Mouse (Mus musculus): ENCODE results near the gene Zfp97. TPM values are rescaled to one million over a fixed set of nuclear protein-coding genes. Genes with fewer than 3 reads are reported as not detected.
"Not testable (repeated sequence)": the region's sequence is repeated elsewhere in the genome, so short reads cannot be mapped to it uniquely, and the experiment has no call there.

The Zfp97 gene
- 7.1 and 7.9 TPM in 2 replicates for polyA plus RNA-seq (2015; fragmentation: Nextera tagmentation; extraction: Ambion mirVana)

GRCm38 (mm10) chr17:17120830-17121502 lies at the start of gene Zfp97:
Gene Zfp97 (plus strand): TSS chr17:17121415.
- not testable (repeated sequence) for H3K9me3 ChIP-seq (replicated peaks; ENCODE audit: low read length); H3K4me3 ChIP-seq (replicated peaks; ENCODE audit: low read depth, low read length); DNase-seq (ENCODE audit: low spot score); H3K9ac ChIP-seq (ENCODE audit: low read depth, low read length); H3K27me3 ChIP-seq (ENCODE audit: insufficient read depth, low read length); H3K27ac ChIP-seq; H3K36me3 ChIP-seq (ENCODE audit: insufficient read depth, low read length); H3K4me2 ChIP-seq (ENCODE audit: low read length); H3K4me1 ChIP-seq (replicated peaks; ENCODE audit: insufficient read depth, low read length)
- WGBS = no CpG with 5 or more reads among the region's 8 CpGs
- ATAC-seq (replicated peaks; ENCODE audit: low FRiP score, low read depth) = peak; percentile 99

DNA sequence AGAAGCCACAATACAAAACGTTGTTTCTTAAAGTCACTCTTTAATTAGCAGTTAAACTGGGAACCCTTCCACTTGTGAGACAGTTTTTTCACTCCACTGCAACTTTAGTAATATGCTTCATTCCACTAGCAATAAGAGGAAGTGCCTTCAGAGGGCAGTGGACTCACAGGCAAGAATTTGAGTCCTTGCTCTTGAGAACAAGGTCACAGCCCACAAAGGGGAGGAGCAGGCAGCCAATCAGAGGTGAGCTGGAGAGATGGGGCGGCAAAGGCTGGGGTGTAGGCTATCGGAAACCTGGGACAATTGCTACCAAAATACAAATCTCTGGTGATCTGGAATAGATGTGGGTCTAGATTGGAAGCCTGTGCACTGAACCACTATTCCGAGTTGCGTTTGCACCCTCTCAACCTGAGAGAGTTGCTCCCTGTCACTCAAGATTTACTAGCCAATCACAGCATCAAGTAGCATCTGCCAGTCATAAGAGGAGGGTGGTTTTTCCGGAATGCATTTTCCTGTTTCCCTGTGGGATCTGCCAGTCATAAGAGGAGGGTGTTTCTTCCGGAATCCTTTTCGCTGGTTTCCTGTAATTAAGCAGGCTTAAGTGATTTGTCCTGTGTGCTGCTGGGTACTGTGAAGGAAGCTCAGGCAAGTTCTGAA lies 57.7 kb downstream of the Zfp97 start:
- not testable (repeated sequence) for H3K9ac ChIP-seq (ENCODE audit: low read depth, low read length); H3K4me2 ChIP-seq (ENCODE audit: low read length); H3K4me3 ChIP-seq (replicated peaks; ENCODE audit: low read depth, low read length); H3K27me3 ChIP-seq (ENCODE audit: insufficient read depth, low read length); H3K9me3 ChIP-seq (replicated peaks; ENCODE audit: low read length); H3K36me3 ChIP-seq (ENCODE audit: insufficient read depth, low read length); H3K27ac ChIP-seq; H3K4me1 ChIP-seq (replicated peaks; ENCODE audit: insufficient read depth, low read length); DNase-seq (ENCODE audit: low spot score)
- peak; percentile 99 for ATAC-seq (replicated peaks; ENCODE audit: low FRiP score, low read depth)
- WGBS = no CpG with 5 or more reads among the region's 8 CpGs

DNA sequence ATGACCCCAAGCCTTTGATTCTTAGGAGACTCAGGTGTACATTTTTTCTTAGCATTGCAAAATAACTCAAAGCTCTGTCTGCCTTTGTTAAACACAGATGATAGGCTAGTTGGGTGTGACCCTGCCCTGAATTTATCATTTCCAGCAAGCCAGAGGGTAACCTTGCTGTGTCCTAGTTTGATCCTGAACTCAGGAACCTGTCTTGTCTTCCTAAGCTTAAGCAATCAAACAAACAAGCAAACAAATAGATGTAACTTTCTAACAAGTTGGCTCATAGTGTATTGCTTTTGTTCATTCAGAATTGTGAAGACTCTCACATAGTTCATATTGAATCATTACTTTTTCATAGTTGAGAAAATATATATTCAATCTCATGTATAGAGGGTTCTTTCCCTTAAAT lies 73.5 kb downstream of the Zfp97 start:
- H3K4me3 ChIP-seq (replicated peaks; ENCODE audit: low read depth, low read length); H3K4me1 ChIP-seq (replicated peaks; ENCODE audit: insufficient read depth, low read length); ATAC-seq (replicated peaks; ENCODE audit: low FRiP score, low read depth); DNase-seq (ENCODE audit: low spot score); H3K36me3 ChIP-seq (ENCODE audit: insufficient read depth, low read length); H3K27ac ChIP-seq; H3K4me2 ChIP-seq (ENCODE audit: low read length); H3K9ac ChIP-seq (ENCODE audit: low read depth, low read length); H3K27me3 ChIP-seq (ENCODE audit: insufficient read depth, low read length): not testable (repeated sequence)
- H3K9me3 ChIP-seq (replicated peaks; ENCODE audit: low read length) = peaks cover 16% of the 10 kb centered on the region

- ATAC-seq (replicated peaks; ENCODE audit: low FRiP score, low read depth) = no peak
- no peaks in the 10 kb centered on the region for H3K36me3 ChIP-seq (ENCODE audit: insufficient read depth, low read length)
- H3K27me3 ChIP-seq (ENCODE audit: insufficient read depth, low read length) = no peaks in the 10 kb centered on the region
Observed at GRCm38 (mm10) chr17:17195178-17195577, 74.0 kb downstream of the Zfp97 start.

DNA sequence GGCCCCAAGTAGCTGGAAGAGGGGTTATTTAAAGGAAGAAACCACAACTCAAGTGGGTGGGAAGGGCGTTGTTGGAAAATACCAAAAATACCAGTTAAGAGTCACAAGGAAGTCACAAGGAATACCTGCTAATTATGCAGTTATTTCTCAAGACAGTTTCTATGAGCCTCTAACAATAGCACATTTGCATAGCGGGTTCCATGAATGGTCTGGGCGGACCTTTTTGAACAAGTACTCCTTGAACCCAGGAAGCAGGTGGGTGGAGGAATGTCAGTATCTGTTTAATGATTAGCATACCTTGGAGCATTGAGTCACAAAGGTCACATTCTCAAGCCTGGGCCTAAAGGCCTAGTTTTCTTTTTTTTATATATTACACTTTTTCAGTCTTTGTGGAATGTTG lies 74.9 kb downstream of the Zfp97 start:
- not testable (repeated sequence) for H3K4me3 ChIP-seq (replicated peaks; ENCODE audit: low read depth, low read length); H3K27ac ChIP-seq; H3K27me3 ChIP-seq (ENCODE audit: insufficient read depth, low read length); H3K9ac ChIP-seq (ENCODE audit: low read depth, low read length); H3K36me3 ChIP-seq (ENCODE audit: insufficient read depth, low read length); H3K4me1 ChIP-seq (replicated peaks; ENCODE audit: insufficient read depth, low read length); ATAC-seq (replicated peaks; ENCODE audit: low FRiP score, low read depth); DNase-seq (ENCODE audit: low spot score); H3K4me2 ChIP-seq (ENCODE audit: low read length)
- WGBS = 91% methylated on average over 3 of the region's 3 CpGs
- H3K9me3 ChIP-seq (replicated peaks; ENCODE audit: low read length) = peaks cover 21% of the 10 kb centered on the region

More at GRCm38 (mm10) chr17:17195178-17195577, 74.0 kb downstream of the Zfp97 start:
- Histone ChIP-seq H3K4me1 (replicated peaks; ENCODE audit: insufficient read depth, low read length) (no peaks in the 10 kb centered on the region), H3K9ac (ENCODE audit: low read depth, low read length) (no peak overlapping the region), H3K9me3 (replicated peaks; ENCODE audit: low read length) (peaks cover 16% of the 10 kb centered on the region), H3K4me2 (ENCODE audit: low read length) (no peak overlapping the region), H3K4me3 (replicated peaks; ENCODE audit: low read depth, low read length) (no peak overlapping the region), H3K27ac (no peak overlapping the region)
- no peak for TF ChIP-seq CTCF (IDR thresholded peaks at IDR 0.05; ENCODE audit: low read depth)
- no peak for DNase-seq (ENCODE audit: low spot score)

Other genes with a start within 250 kb of the Zfp97 start
- gene Zfp960, start 57.3 kb upstream of the Zfp97 start, polyA plus RNA-seq (2015; fragmentation: Nextera tagmentation; extraction: Ambion mirVana) = 4.9 and 5.6 TPM in 2 replicates